Mouse (Mus musculus): Measurements from ENCODE around the gene C130032M10Rik. TPM values are rescaled to one million over a fixed set of nuclear protein-coding genes. Genes with fewer than 3 reads are reported as not detected.
A peak's percentile ranks its signal among the peaks of the same experiment; 100 is the strongest.

C130032M10Rik gene
- total RNA-seq (2014; fragmentation: Nextera tagmentation) (not detected in 2 replicates), total RNA-seq (2017) (not detected in 2 replicates)

DNA sequence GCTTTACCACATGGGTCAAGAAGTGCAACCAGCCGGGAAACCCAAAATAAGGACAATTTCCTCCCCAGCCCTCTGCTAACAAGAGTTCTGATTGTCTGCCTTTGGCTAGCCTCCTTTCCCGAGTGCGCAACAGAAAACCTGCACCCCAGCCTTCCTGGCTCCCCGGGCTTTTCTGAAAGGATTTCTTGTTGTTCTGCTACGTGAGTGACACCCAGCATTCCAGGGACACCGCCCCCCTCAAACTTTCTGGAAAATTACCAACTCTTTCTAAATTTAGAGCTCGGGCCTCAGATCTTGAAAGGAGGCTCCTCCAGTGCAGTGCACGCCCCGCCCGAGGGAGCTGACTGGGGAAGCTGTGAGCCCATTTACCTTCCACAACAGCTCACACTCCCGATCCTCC, at the start of gene C130032M10Rik:
Gene C130032M10Rik (plus strand): TSS at position 334 of the 400 bp plus-strand sequence.
- ATAC-seq (replicated peaks; ENCODE audit: poor library complexity, severe bottlenecking): no peak

DNA sequence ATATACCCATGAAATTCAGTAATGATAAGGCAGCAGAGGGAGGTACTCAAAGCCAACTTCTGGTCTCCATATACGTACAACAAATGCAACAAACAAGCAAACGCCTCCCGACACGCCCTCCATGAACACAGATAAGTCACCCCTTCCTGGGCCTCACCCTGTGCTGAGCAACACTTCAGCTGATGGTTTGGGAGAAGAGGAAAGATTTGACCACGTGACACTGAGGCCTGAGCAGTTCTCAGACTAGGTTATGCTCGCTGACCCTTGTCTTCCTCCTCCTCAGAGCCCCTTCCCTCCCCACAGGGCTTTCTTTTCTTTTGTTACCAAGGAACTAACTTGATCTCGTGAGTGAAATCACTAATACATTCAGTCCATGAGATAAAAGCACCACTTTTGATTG, 48.6 kb upstream of the C130032M10Rik start:
- no peak for ATAC-seq (replicated peaks; ENCODE audit: poor library complexity, severe bottlenecking)

DNA sequence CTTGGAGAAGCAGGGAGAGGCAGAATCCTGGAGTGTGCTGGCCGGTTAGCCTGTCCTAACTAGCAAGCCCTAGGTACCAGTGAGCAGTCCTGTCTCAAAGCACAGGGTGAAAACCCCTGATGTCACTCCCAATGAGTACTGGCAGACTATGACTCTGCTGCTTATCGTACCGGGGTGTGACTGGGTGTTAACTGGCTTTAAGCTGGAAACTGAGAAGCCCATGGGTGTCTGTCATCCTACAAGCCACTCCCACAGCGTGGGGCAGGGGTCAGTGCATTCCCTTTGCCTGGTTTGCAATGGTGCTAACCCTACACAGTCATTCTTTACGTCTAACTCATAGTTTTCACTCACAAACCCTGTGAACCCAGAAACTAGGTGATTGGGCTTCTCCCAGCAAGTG, 47.3 kb upstream of the C130032M10Rik start:
- no peak for ATAC-seq (replicated peaks; ENCODE audit: poor library complexity, severe bottlenecking)

DNA sequence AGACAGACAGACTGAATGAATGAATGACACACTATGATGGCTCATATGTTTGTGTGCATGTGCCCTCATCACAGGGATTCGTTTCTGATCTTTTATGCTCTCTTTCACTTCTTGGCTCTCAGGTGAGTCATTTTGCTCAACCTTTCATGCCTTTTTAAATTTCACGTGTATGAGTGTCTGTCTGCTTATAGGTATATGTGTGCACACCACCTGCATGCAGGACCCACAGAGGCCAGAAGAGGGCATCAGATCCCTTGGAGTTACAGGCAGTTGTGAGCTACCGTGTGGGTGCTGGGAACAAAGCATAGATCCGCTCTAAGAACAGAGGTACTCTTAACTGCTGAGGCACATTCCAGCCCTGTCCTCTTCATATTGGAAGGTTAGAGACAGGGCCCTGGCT, 46.8 kb upstream of the C130032M10Rik start:
- no peak for ATAC-seq (replicated peaks; ENCODE audit: poor library complexity, severe bottlenecking)

- ATAC-seq (replicated peaks; ENCODE audit: poor library complexity, severe bottlenecking): no peak
These were observed 43.6 kb upstream of the C130032M10Rik start for GRCm38 (mm10) chr9:114471892-114472291.

DNA sequence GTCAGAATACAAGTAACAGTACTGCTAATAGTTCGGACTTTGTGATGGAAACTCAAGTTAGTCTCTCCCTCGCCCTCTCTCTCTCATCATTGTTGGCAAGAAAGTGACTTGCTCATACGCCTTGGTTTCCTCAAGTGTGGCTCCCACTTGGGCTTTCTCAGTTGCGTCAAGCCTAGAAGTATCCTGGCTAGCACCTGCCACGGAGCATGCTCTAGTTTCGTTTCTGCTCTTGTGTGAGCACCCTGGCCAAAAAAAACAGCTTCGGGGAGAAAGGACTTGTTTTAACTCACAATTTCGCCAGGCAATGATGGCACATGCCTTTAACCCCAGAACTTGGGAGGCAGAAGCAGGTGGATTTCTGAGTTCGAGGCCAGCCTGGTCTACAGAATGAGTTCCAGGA, 38.5 kb upstream of the C130032M10Rik start:
- ATAC-seq (replicated peaks; ENCODE audit: poor library complexity, severe bottlenecking): no peak

GRCm38 (mm10) chr9:114480940-114481339, 34.6 kb upstream of the C130032M10Rik start:
- no peak for ATAC-seq (replicated peaks; ENCODE audit: poor library complexity, severe bottlenecking)

GRCm38 (mm10) chr9:114484771-114485170, 30.7 kb upstream of the C130032M10Rik start:
- ATAC-seq (replicated peaks; ENCODE audit: poor library complexity, severe bottlenecking): peak; percentile 61

DNA sequence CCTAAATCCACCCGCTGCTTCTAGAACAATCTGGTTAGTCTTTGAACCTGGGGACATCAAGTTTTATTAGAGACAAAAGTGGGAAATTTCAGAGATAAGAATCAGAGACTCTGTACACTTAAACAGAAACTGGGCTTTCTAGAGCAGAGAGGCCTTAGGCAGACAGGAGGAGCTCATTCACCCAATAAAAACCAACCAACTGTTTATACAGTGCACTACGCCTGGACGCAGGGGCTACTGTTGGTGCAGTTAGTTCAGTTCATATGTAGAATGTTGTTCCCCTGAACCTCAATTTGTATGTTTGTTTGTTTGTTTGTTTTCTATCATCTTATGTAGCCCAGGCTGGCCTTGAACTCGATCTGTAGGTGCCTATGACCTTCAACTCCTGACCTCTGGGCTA, 28.7 kb upstream of the C130032M10Rik start:
- ATAC-seq (replicated peaks; ENCODE audit: poor library complexity, severe bottlenecking): no peak

DNA sequence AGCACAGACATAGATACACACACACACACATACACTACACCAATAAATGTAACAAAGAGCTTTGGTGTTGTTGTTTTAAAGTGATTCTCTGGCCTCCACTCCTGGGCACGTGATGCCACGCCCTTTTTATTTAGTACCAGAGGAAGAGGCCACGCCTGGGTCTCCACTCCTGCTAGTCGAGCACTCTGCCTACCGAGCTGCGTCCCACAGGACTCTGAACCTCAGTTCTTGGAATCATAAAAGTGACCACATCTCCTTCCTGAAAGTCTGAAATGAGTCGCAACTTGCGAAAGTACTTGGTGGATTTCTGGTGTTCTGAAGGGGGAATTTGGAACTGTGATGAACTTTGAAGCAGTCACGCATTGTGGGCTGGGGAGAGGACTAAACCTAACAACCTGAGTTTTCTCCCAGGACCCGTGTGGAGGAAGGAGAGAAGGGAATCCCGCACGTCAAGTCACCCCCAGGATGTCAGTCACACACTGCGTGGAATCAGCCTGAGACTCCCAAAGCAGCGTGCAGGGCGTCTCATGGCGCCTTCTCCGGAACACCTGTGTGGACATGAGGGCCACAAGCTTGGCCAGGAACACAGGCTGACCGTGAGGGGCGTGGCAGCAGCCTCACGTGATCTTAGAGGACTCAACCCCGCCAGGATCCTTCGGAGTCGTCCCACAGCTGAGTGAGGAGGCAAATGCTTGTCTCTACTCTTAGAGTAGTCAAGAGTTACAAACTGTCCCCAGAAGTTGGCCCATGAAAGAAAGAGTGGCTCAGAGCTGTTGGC, 27.8 kb upstream of the C130032M10Rik start:
- no peak for ATAC-seq (replicated peaks; ENCODE audit: poor library complexity, severe bottlenecking)

DNA sequence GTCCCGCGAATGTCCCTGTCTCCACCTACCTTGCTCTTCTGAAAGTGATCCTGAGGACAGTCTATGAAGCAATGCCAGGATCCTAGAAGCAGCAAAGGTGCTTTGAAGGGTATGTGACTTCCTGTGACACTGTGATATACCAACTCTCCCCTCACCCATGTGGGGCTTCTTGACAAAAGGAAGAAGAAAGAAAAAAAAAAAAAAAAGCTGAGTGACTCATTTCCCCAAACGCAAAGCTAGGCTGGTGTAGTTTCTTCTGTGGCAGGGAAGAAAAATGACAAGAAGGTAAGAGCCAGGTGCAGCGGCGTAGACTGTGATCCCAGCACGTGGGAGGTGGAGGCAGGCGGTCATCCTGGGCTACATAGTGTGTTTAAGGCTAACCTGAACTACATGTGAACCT, 19.0 kb upstream of the C130032M10Rik start:
- no peak for ATAC-seq (replicated peaks; ENCODE audit: poor library complexity, severe bottlenecking)

DNA sequence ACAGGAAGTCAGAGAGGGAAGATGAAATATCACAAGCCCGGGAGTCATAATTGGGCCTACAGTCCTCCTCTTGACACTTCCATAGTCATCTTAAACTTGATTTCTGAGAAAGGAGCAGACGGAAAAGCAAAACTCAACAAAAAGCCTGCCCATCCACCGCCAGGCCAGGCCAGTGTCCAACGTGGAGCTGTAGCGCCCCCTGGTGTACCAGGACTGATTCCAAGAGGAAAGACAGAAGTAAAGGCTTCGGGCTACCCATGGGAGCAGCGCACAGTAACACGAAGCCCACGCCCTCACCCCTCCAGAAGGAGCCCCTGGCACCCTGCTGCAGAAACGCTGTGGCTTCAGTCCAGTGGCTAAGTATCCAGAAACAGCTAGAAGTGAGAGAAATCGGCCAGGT, 17.3 kb upstream of the C130032M10Rik start:
- peak; percentile 55 for ATAC-seq (replicated peaks; ENCODE audit: poor library complexity, severe bottlenecking)

DNA sequence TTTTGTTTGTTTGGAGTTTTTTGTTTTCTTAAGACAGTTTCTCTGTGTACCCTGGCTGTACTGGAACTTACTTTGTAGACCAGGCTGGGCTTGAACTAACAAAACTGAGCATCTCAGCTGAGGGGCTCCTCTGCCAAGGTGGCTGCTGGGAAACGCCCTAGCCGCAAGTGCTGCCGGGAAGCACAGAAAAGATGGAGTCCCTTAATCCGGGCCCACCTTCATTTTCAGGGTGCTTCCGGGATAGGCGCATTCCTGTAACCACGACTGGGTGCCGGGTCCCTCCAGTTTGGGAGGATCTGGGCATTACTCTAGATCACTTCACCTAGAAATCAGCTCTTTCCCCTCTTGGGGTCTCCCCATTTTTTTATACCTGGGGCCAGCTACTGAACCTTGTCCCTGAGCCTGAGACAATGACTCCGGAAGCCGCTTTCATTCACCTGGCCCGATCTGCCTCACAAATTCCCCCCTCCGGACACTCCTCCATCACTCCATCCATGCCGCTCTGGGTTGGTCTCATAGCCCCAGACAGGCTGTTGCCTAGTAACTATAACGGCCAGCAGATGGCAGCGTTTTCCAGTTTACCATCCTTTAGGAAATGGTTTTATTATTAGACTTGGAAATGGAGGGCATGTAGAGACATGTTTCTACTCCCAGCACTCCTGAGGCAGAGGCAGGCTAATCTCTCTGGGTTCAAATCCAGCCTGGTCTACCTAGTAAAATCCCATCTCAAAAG, 15.5 kb upstream of the C130032M10Rik start:
- peak; percentile 36; the same call in 1 of the 2 replicates for ATAC-seq (replicated peaks; ENCODE audit: poor library complexity, severe bottlenecking)

- ATAC-seq (replicated peaks; ENCODE audit: poor library complexity, severe bottlenecking): peak; percentile 55
These were observed 14.4 kb upstream of the C130032M10Rik start for GRCm38 (mm10) chr9:114501111-114501510.

GRCm38 (mm10) chr9:114501913-114502312, 13.6 kb upstream of the C130032M10Rik start:
- no peak for ATAC-seq (replicated peaks; ENCODE audit: poor library complexity, severe bottlenecking)

DNA sequence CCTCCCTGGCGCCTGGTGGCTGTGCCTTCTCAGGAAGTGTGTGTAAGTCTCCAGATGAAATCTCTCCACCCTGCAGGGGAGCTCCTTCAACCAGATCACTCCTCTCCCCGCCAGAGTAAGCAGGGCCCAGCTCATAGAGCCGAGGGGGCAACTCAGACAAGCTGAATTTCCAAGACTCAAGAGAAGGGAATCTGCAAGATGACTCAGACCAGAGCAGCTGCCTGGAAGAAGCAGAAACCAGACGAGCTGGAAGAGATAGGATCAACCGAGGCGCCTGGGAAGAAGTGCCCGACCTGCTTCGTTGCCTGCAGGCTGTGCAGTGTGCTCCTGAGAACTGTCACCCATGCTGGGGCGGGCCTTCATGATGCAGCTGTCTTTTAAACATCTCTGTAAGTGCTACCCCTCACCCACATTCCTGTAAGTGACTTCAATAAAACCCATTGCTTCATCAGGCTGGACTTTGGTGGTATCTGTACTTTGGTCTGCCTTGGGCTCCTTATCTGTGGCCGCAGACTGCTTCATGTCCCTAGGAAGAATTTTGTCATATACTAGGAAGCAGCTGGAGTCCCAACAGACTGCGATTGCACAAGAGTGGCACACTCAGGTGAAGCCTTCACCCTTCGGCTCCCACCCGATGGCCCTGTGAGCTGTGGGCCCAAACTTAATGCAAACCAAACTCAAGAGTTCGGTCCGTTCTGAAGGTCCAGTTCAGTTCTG, 12.6 kb upstream of the C130032M10Rik start:
- ATAC-seq (replicated peaks; ENCODE audit: poor library complexity, severe bottlenecking): peak; percentile 48

GRCm38 (mm10) chr9:114504816-114505215, 10.7 kb upstream of the C130032M10Rik start, which contains the start of gene Ccr4:
TSS of gene Ccr4 (minus strand) at chr9:114504916.
- no peak for ATAC-seq (replicated peaks; ENCODE audit: poor library complexity, severe bottlenecking)

DNA sequence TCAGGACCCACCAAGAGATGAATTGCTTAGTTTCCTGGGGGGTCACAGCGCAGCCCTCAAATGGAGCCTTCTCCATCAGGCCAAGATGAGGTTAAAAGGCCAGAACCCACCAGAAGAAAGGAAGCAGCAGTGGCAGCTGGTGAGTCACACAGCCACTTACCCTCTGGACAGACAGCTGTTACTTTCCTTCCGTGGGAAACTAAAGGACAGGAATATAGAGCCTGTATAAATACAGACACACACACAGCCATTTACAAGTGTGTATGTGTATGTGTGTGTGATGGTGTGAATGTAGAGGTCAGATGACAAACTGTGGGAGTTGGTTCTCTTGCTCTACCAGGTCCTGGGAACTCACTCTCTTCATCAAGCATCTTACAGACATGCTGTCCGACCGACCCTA, 8.9 kb upstream of the C130032M10Rik start:
- ATAC-seq (replicated peaks; ENCODE audit: poor library complexity, severe bottlenecking): no peak

DNA sequence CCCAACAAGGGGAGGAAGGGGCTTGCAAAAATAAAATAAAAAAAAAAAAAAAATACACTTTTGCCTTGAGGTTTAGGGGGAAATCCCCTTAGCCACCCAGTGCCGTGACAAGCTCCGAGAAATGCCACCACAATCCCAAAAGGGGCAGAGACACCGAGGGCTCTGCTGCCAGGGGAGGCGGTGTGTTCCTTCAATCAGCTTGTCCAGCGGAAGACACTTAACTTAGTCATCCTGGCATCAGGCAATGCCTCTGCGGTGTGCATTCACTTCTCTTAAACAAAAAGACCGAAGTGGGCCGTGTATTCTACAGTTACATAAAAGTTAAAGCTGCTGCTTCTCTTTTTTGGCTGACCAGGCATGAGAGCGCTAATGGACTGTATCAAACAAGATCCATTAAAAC, 8.1 kb upstream of the C130032M10Rik start:
- peak; percentile 80 for ATAC-seq (replicated peaks; ENCODE audit: poor library complexity, severe bottlenecking)

DNA sequence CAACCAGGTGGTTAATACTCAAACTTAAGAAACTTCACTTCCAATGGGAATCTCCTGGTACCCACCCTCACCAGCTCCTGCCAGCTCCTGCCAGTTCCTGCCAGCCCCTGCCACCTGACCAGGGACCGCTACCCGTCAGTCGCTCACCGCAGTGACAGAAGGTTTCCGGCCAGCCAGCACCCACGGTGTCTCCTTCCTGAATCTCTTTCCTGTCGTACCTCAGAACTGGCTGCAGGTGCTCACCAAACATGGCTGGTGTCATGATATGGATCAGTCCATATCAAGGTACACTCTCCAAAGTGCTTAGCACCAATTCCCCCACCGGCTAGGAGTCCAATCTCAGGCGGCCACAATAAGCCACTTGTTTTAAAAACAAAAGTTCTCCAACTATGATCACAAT, 5.7 kb upstream of the C130032M10Rik start:
- 0 out of 2 replicates have a peak, but pooled peaks have one; percentile 31 for ATAC-seq (replicated peaks; ENCODE audit: poor library complexity, severe bottlenecking)

DNA sequence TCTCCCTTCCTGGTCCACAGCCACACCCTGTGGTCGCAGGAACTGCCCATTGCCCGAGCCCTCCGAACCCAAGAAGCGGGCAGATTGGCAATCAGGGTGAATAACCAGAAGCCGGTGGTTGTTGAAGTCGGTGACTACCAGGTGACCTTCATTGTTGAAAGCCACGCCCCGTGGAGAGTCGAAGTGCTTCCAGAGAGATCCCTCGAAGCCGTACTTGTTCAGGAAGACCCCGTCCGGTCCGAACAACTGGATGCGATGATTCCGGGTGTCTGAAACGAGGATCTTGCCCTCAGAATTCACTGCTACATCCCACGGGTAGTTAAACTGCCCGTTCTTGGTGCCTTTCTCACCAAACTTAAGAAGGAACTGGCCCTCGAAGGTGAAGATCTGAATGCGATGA, 2.7 kb upstream of the C130032M10Rik start:
- no peak for ATAC-seq (replicated peaks; ENCODE audit: poor library complexity, severe bottlenecking)
